Mouse (Mus musculus): ENCODE measurements around the gene Mypop. TPM values are rescaled to one million over a fixed set of nuclear protein-coding genes. Genes with fewer than 3 reads are reported as not detected.

Mypop gene
- polyA plus RNA-seq, 1 experiment from 2014 or later: 6.4 TPM

DNA sequence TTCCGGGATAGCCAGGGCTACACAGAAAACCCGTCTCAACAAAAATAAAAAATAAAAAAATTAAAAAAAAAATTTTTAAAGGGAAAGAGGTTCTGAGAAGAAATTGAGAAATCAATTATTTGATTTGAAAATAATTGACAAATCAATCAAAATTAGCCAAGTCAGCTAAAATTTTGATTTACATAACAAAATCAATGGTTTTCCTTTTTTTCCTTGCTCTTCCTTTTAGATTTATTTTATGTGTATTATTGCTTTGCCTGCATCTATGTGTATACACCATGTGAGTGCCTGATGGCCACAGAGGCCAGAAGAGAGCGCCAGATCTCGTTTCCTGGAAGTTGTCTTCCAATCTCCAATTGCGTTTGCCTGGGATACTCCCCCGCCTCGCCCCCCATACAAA is 26.9 kb downstream of the Mypop start:
- Histone ChIP-seq H3K4me2 (no peak overlapping the region), H3K4me3 (replicated peaks) (no peak overlapping the region), H3K9me3 (no peaks in the 10 kb centered on the region), H3K27ac (no peak overlapping the region), H3K36me3 (no peaks in the 10 kb centered on the region), H3K9ac (replicated peaks) (no peak overlapping the region), H3K27me3 (peaks cover 42% of the 10 kb centered on the region), H3K4me1 (replicated peaks) (no peaks in the 10 kb centered on the region; the same call in 1 of the 2 replicates)
- WGBS: 93% methylated on average over 7 of the region's 7 CpGs
- no peak for ATAC-seq (ENCODE audit: insufficient number of reproducible peaks, insufficient read depth, low FRiP score, low TSS enrichment, low read depth)

DNA sequence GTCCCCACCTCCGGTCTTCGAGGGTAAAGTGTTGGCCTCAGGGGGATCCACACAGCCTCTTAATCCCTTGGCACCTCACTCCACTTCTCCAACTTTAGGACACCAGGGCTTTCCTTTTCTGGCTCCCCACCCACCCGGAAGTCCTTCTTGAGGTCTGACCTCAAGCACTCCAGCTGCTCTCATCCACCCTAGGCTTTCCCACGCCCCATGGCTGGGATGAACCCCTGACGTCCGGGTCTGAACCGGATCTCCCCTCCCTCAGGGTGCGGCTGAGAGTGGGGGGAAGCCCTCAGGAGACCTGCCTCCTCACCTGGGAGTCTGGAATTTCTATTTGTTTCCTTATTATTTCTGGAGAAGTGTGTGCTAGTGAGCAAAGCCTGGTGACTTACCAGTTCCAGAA is 30.0 kb downstream of the Mypop start:
- Histone ChIP-seq H3K9me3 (no peaks in the 10 kb centered on the region), H3K4me2 (no peak overlapping the region), H3K9ac (replicated peaks) (no peak overlapping the region), H3K27me3 (peaks cover 47% of the 10 kb centered on the region), H3K27ac (no peak overlapping the region), H3K36me3 (no peaks in the 10 kb centered on the region), H3K4me3 (replicated peaks) (no peak overlapping the region), H3K4me1 (replicated peaks) (peaks cover 19% of the 10 kb centered on the region)
- ATAC-seq (ENCODE audit: insufficient number of reproducible peaks, insufficient read depth, low FRiP score, low TSS enrichment, low read depth): no peak
- 20% methylated on average over 8 of the region's 8 CpGs for WGBS

DNA sequence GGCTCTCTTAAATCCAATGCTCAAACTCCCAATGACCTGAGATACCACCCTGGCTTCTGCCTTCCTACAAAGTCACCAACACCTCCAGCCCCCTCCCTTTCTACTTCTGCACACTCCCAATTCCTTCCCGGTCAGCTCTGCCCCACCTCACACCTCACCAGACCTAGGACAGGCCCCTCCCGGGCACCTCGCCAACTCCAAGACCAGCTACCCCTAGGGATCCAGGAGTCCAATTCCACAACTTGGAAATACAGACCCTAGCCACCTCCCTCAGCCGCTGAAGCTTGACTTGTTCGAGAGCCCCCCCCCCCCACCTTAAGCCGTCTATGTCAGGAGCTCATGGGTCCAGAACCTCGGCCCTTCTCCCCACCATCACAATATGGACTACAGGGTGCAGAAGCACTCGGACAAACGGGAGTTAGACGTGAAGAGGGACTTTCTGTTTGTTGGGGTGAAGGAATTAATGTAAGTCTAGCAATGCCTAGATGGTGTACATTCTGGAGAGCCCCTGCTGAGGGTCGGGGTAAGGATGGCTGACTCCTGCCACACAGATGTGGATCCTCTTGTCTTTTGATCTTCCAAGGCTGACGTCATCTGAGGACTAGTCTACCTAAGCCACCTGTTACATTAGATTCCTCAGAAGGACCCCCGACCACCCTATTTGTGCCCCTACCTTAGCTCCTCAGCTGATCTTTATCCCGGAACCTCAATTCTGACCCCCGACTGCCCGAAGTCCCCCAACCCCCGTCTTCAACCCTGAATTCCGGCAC is 31.3 kb downstream of the Mypop start:
- no peak overlapping the region for H3K27ac ChIP-seq
- H3K4me1 ChIP-seq (replicated peaks): peaks cover 22% of the 10 kb centered on the region
- no peak overlapping the region for H3K9ac ChIP-seq (replicated peaks)
- H3K27me3 ChIP-seq: peaks cover 47% of the 10 kb centered on the region
- no peaks in the 10 kb centered on the region for H3K36me3 ChIP-seq
- 54% methylated on average over 18 of the region's 18 CpGs for whole genome bisulfite sequencing
- H3K9me3 ChIP-seq: no peaks in the 10 kb centered on the region
- H3K4me2 ChIP-seq: 0 out of 2 replicates have a peak overlapping the region, but pooled peaks have one; percentile 6
- ATAC-seq (ENCODE audit: insufficient number of reproducible peaks, insufficient read depth, low FRiP score, low TSS enrichment, low read depth): no peak
- peak overlapping the region; percentile 95 for H3K4me3 ChIP-seq (replicated peaks)

DNA sequence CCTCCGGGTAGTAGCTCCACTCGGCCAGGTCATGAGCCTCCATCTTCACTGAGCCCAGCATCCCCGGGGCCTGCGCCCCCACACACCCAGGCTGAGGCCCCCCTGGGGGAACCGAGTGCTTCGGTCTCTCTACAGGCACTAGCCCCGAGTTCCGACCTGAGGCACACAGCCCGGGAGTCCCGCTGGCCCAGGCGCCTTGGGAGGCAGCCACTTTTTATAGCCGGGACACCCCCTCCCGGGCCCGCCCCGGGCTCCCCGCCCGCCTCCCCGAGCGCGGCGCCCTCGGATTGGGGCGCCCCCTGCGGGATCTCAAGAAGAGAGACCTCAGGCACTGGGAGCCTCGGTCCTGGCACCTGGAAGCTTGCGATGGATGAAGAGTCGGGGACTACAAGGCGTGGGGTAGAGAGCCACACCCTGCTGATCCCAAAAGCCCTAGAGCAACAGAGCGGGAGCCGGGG is 32.3 kb downstream of the Mypop start, which contains the start of gene Foxa3:
Gene Foxa3, minus strand, starts transcription at position 182 of the 458 bp plus-strand sequence.
- Histone ChIP-seq H3K4me2 (peak within 1 kb of the TSS; percentile 78), H3K4me3 (replicated peaks) (peak within 1 kb of the TSS; percentile 95), H3K9ac (replicated peaks) (peak within 1 kb of the TSS; percentile 91), H3K36me3 (peaks cover under 1% of the 10 kb centered on the region; the same call in 1 of the 2 replicates), H3K27me3 (peaks cover 47% of the 10 kb centered on the region), H3K4me1 (replicated peaks) (peaks cover 22% of the 10 kb centered on the region), H3K9me3 (no peaks in the 10 kb centered on the region), H3K27ac (peak within 1 kb of the TSS; percentile 72)
- 3% methylated on average over 30 of the region's 30 CpGs for WGBS
- 0 out of 2 replicates have a peak, but pooled peaks have one; percentile 3 for ATAC-seq (ENCODE audit: insufficient number of reproducible peaks, insufficient read depth, low FRiP score, low TSS enrichment, low read depth)

DNA sequence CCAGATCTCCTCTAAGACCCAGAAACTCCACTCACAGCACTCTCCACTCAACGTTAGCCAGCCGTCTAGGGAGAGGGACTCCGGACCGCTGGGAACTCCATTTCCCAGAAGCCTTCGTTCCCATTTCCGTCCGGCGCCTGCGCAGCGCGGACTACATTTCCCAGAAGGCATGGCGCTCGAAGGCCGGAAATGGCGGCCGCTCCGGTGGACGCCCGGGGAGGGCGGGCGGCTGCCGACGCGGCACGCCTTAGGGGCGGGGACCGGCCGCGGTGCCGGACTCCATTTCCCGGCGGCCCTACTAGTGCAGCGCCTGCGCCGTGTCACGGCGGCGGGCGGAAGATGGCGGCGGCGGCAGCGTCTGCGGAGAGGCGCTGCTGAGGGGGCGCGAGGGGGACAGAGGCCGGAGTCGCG is 33.1 kb downstream of the Mypop start, which contains the start of gene Sympk:
Gene Sympk, plus strand, starts transcription at position 282 of the 411 bp plus-strand sequence.
- Histone ChIP-seq H3K9ac (replicated peaks) (peak within 1 kb of the TSS; percentile 91), H3K27ac (peak within 1 kb of the TSS; percentile 72), H3K36me3 (peaks cover 8% of the 10 kb centered on the region), H3K4me1 (replicated peaks) (peaks cover 22% of the 10 kb centered on the region), H3K4me2 (peak within 1 kb of the TSS; percentile 78), H3K4me3 (replicated peaks) (peak within 1 kb of the TSS; percentile 95), H3K27me3 (peaks cover 47% of the 10 kb centered on the region), H3K9me3 (no peaks in the 10 kb centered on the region)
- peak; percentile 94 for ATAC-seq (ENCODE audit: insufficient number of reproducible peaks, insufficient read depth, low FRiP score, low TSS enrichment, low read depth)
- WGBS: under 1% methylated on average over 37 of the region's 50 CpGs

DNA sequence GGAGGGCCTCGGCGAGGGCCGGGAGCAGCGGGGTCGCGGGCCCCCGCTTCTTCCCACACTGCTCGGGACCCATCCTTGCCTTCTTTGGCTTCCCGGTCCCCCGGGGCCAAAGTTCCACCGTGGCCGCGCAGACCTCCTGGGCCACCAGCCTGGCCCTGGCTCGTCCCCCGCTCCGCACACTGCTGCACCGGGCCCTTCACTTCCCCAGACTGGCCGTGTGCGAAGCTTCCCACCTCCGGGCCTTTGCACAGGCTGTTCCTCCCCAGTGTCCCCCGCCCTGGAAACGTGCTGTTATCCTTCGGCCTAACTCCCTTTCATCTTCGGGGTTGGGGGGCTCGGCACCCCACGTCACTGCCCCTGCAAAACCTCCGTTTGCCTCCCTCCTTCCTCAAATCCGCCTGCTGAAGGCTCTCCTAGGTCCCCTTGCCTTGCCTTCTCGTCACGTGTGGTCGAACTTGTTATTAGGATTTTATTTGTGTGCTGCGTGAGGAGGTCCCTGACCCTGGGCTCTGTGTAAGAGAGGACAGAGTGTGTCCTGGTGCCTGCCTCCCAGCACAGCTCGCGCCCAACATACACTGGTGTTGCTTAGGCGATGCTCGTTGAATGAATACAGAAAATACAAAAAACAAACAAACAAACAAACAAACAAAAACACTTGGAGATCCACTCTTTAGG is 33.7 kb downstream of the Mypop start:
- Histone ChIP-seq H3K4me2 (peak overlapping the region; percentile 78), H3K27me3 (peaks cover 42% of the 10 kb centered on the region), H3K4me3 (replicated peaks) (peak overlapping the region; percentile 95), H3K9ac (replicated peaks) (peak overlapping the region; percentile 91), H3K27ac (peak overlapping the region; percentile 72), H3K36me3 (peaks cover 14% of the 10 kb centered on the region), H3K9me3 (no peaks in the 10 kb centered on the region), H3K4me1 (replicated peaks) (peaks cover 22% of the 10 kb centered on the region)
- 2% methylated on average over 36 of the region's 36 CpGs for WGBS
- peak; percentile 61 for ATAC-seq (ENCODE audit: insufficient number of reproducible peaks, insufficient read depth, low FRiP score, low TSS enrichment, low read depth)

DNA sequence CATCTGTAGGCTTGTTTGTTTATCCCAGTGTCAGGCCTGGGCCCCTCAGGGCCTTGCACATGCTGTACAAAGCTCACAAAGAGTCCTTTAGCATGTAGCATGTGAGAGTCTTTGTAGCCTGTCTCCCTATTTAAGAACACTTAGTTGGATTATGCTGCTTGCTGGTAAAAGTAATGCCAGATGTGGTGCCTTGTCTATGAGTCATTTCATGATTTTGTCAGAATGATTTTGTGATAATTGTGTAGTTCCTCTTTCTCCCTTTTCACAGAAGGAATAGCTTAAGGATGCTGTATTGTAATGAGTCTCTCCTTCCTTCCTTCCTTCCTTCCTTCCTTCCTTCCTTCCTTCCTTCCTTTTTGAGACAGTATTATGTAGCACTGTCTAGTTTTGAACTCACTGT is 37.0 kb downstream of the Mypop start:
- Histone ChIP-seq H3K4me2 (no peak overlapping the region), H3K27me3 (peaks cover 9% of the 10 kb centered on the region), H3K27ac (no peak overlapping the region), H3K4me3 (replicated peaks) (no peak overlapping the region), H3K9me3 (no peaks in the 10 kb centered on the region), H3K36me3 (peaks cover 48% of the 10 kb centered on the region), H3K4me1 (replicated peaks) (peaks cover 22% of the 10 kb centered on the region), H3K9ac (replicated peaks) (no peak overlapping the region)
- ATAC-seq (ENCODE audit: insufficient number of reproducible peaks, insufficient read depth, low FRiP score, low TSS enrichment, low read depth): no peak

DNA sequence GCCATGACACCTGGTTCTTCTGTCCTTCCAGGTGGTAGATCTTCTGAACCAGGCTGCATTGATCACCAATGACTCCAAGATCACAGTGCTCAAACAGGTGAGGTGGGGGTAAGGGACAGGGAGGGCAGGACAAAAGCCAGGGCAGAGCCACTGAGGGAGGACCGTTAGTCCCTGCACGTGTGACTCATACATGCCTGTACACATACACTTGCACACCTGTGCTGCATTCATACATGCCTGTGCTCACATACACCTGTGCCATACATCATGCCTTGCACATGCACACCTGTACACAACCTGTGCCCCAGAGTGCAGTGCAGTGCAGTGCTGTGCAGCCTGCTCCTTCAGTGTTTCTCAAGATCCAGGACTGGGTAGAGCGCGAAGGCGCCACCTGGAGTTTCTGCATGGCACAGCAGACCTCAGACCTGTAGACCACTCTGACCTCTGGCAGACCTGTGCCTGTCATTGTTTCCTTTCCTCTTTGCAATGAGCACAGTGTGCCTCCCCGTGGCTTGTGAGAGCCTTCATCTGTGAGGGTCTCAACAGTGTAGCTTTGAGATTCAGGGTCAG is 38.1 kb downstream of the Mypop start:
- Histone ChIP-seq H3K36me3 (peaks cover 59% of the 10 kb centered on the region), H3K4me1 (replicated peaks) (peaks cover 17% of the 10 kb centered on the region), H3K4me2 (no peak overlapping the region), H3K27me3 (no peaks in the 10 kb centered on the region), H3K27ac (no peak overlapping the region), H3K9ac (replicated peaks) (no peak overlapping the region), H3K4me3 (replicated peaks) (no peak overlapping the region), H3K9me3 (no peaks in the 10 kb centered on the region)
- WGBS: 68% methylated on average over 6 of the region's 6 CpGs
- ATAC-seq (ENCODE audit: insufficient number of reproducible peaks, insufficient read depth, low FRiP score, low TSS enrichment, low read depth): peak; percentile 48; the same call in 1 of the 2 replicates

DNA sequence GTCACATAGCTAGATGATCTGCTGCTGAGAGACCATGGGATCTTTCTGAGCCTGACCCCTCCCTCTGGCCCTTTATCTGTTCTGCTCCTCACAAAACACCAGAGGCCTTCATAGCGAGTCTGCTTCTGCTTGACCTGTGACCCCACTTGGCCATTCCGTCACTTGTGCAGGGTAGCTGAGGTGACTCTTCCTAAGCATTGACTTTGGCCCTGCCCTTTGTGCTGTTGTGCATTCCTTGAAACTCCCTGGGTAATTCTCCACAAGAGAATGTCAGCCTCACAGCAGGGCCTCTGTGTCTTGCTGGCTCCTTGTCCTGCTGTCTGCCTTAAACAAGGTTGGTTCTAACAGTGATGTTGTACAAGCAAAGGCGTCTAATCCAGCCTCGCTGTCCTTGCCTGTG is 40.6 kb downstream of the Mypop start:
- 84% methylated on average over 4 of the region's 4 CpGs for WGBS
- Histone ChIP-seq H3K9ac (replicated peaks) (no peak overlapping the region), H3K36me3 (peaks cover 83% of the 10 kb centered on the region), H3K27ac (no peak overlapping the region), H3K9me3 (no peaks in the 10 kb centered on the region), H3K4me1 (replicated peaks) (no peaks in the 10 kb centered on the region), H3K4me2 (no peak overlapping the region), H3K27me3 (no peaks in the 10 kb centered on the region), H3K4me3 (replicated peaks) (no peak overlapping the region)
- ATAC-seq (ENCODE audit: insufficient number of reproducible peaks, insufficient read depth, low FRiP score, low TSS enrichment, low read depth): no peak

DNA sequence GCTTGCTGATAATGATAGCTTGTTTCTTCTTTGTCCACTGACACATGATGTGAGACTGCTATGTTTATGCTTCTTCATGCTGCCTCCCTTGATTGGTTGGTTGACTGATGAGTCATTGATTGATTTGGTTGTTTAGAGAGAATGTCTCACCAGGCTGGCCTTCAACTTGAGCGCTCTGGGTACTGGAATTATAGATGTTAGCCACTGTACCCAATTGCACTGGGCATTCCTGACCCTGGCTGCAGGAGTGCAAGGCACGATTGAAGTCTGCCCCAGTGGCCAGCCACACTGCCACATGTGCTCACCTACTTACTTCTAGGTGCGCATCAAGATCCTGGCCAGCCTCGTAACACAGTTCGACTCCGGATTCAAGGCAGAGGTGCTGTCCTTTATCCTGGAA is 53.6 kb downstream of the Mypop start:
- ATAC-seq (ENCODE audit: insufficient number of reproducible peaks, insufficient read depth, low FRiP score, low TSS enrichment, low read depth): no peak
- WGBS: 97% methylated on average over 6 of the region's 6 CpGs
- H3K27me3 ChIP-seq: no peaks in the 10 kb centered on the region
- H3K9ac ChIP-seq (replicated peaks): no peak overlapping the region
- H3K4me3 ChIP-seq (replicated peaks): no peak overlapping the region
- H3K4me2 ChIP-seq: no peak overlapping the region
- peaks cover 100% of the 10 kb centered on the region for H3K36me3 ChIP-seq
- no peak overlapping the region for H3K27ac ChIP-seq
- no peaks in the 10 kb centered on the region for H3K4me1 ChIP-seq (replicated peaks)
- no peaks in the 10 kb centered on the region for H3K9me3 ChIP-seq
